Mouse (Mus musculus): ENCODE measurements at regions not wholly inside any gene's neighbourhood (a gene's known extent, or its start where the extent isn't known, plus 50 kb on each side); places are given as distances from the start of the nearest gene placed in this dataset.

- Histone ChIP-seq H3K27ac (ENCODE audit: low read depth, low read length) (no peak overlapping the region), H3K36me3 (ENCODE audit: control insufficient read depth, insufficient read depth) (no peaks in the 10 kb centered on the region), H3K9me3 (ENCODE audit: control insufficient read depth) (no peaks in the 10 kb centered on the region), H3K4me2 (replicated peaks; ENCODE audit: low read depth) (no peak overlapping the region), H3K4me3 (ENCODE audit: low read depth, low read length) (no peak overlapping the region), H3K4me1 (replicated peaks; ENCODE audit: control insufficient read depth, insufficient read depth, low read length) (no peaks in the 10 kb centered on the region), H3K27me3 (replicated peaks; ENCODE audit: control insufficient read depth, insufficient read depth, low read length) (no peaks in the 10 kb centered on the region), H3K9ac (ENCODE audit: low read depth, low read length) (no peak overlapping the region)
- WGBS, result 87% methylated on average over 2 of the region's 2 CpGs
- no peak for ATAC-seq
- no peak for TF ChIP-seq CTCF (IDR thresholded peaks at IDR 0.05; ENCODE audit: low read depth)
Observed at GRCm38 (mm10) chr1:149734241-149734640, 226.8 kb downstream of the Pla2g4a start.

GRCm38 (mm10) chr1:149715171-149715570, 245.9 kb downstream of the Pla2g4a start:
- Histone ChIP-seq H3K27me3 (replicated peaks; ENCODE audit: control insufficient read depth, insufficient read depth, low read length) (no peaks in the 10 kb centered on the region), H3K27ac (ENCODE audit: low read depth, low read length) (no peak overlapping the region), H3K36me3 (ENCODE audit: control insufficient read depth, insufficient read depth) (no peaks in the 10 kb centered on the region), H3K4me3 (ENCODE audit: low read depth, low read length) (no peak overlapping the region), H3K9ac (ENCODE audit: low read depth, low read length) (no peak overlapping the region), H3K9me3 (ENCODE audit: control insufficient read depth) (no peaks in the 10 kb centered on the region), H3K4me1 (replicated peaks; ENCODE audit: control insufficient read depth, insufficient read depth, low read length) (no peaks in the 10 kb centered on the region), H3K4me2 (replicated peaks; ENCODE audit: low read depth) (no peak overlapping the region)
- TF ChIP-seq CTCF (IDR thresholded peaks at IDR 0.05; ENCODE audit: low read depth), result no peak
- no peak for ATAC-seq
- 64% methylated on average over 1 of the region's 1 CpGs for WGBS

- Histone ChIP-seq H3K4me1 (replicated peaks; ENCODE audit: control insufficient read depth, insufficient read depth, low read length) (no peaks in the 10 kb centered on the region), H3K9me3 (ENCODE audit: control insufficient read depth) (no peaks in the 10 kb centered on the region), H3K27me3 (replicated peaks; ENCODE audit: control insufficient read depth, insufficient read depth, low read length) (no peaks in the 10 kb centered on the region), H3K36me3 (ENCODE audit: control insufficient read depth, insufficient read depth) (no peaks in the 10 kb centered on the region), H3K27ac (ENCODE audit: low read depth, low read length) (no peak overlapping the region), H3K4me2 (replicated peaks; ENCODE audit: low read depth) (no peak overlapping the region), H3K4me3 (ENCODE audit: low read depth, low read length) (no peak overlapping the region), H3K9ac (ENCODE audit: low read depth, low read length) (no peak overlapping the region)
- WGBS, result 44% methylated on average over 1 of the region's 1 CpGs
- ATAC-seq, result no peak
- no peak for TF ChIP-seq CTCF (IDR thresholded peaks at IDR 0.05; ENCODE audit: low read depth)
Observed at GRCm38 (mm10) chr1:149712330-149712729, 248.8 kb downstream of the Pla2g4a start.

- H3K4me3 ChIP-seq (ENCODE audit: low read depth, low read length), result no peak overlapping the region
- no peaks in the 10 kb centered on the region for H3K4me1 ChIP-seq (replicated peaks; ENCODE audit: control insufficient read depth, insufficient read depth, low read length)
- H3K27ac ChIP-seq (ENCODE audit: low read depth, low read length), result no peak overlapping the region
- no peaks in the 10 kb centered on the region for H3K9me3 ChIP-seq (ENCODE audit: control insufficient read depth)
- H3K36me3 ChIP-seq (ENCODE audit: control insufficient read depth, insufficient read depth), result no peaks in the 10 kb centered on the region
- no peak for ATAC-seq
- H3K27me3 ChIP-seq (replicated peaks; ENCODE audit: control insufficient read depth, insufficient read depth, low read length), result no peaks in the 10 kb centered on the region
- H3K4me2 ChIP-seq (replicated peaks; ENCODE audit: low read depth), result no peak overlapping the region
- H3K9ac ChIP-seq (ENCODE audit: low read depth, low read length), result no peak overlapping the region
- TF ChIP-seq CTCF (IDR thresholded peaks at IDR 0.05; ENCODE audit: low read depth), result no peak
- WGBS, result 76% methylated on average over 1 of the region's 1 CpGs
Observed at GRCm38 (mm10) chr1:149705223-149705622, 255.9 kb downstream of the Pla2g4a start.

GRCm38 (mm10) chr1:149699411-149699810, 261.7 kb downstream of the Pla2g4a start:
- H3K4me1 ChIP-seq (replicated peaks; ENCODE audit: control insufficient read depth, insufficient read depth, low read length), result no peaks in the 10 kb centered on the region
- no peak overlapping the region for H3K9ac ChIP-seq (ENCODE audit: low read depth, low read length)
- H3K27ac ChIP-seq (ENCODE audit: low read depth, low read length), result no peak overlapping the region
- no peaks in the 10 kb centered on the region for H3K27me3 ChIP-seq (replicated peaks; ENCODE audit: control insufficient read depth, insufficient read depth, low read length)
- H3K4me2 ChIP-seq (replicated peaks; ENCODE audit: low read depth), result no peak overlapping the region
- no peaks in the 10 kb centered on the region for H3K36me3 ChIP-seq (ENCODE audit: control insufficient read depth, insufficient read depth)
- ATAC-seq, result no peak
- no peaks in the 10 kb centered on the region for H3K9me3 ChIP-seq (ENCODE audit: control insufficient read depth)
- H3K4me3 ChIP-seq (ENCODE audit: low read depth, low read length), result no peak overlapping the region
- 82% methylated on average over 4 of the region's 4 CpGs for WGBS
- no peak for TF ChIP-seq CTCF (IDR thresholded peaks at IDR 0.05; ENCODE audit: low read depth)

- Histone ChIP-seq H3K9me3 (ENCODE audit: control insufficient read depth) (no peaks in the 10 kb centered on the region), H3K27me3 (replicated peaks; ENCODE audit: control insufficient read depth, insufficient read depth, low read length) (no peaks in the 10 kb centered on the region), H3K27ac (ENCODE audit: low read depth, low read length) (no peak overlapping the region), H3K9ac (ENCODE audit: low read depth, low read length) (no peak overlapping the region), H3K36me3 (ENCODE audit: control insufficient read depth, insufficient read depth) (no peaks in the 10 kb centered on the region), H3K4me1 (replicated peaks; ENCODE audit: control insufficient read depth, insufficient read depth, low read length) (no peaks in the 10 kb centered on the region), H3K4me2 (replicated peaks; ENCODE audit: low read depth) (no peak overlapping the region), H3K4me3 (ENCODE audit: low read depth, low read length) (no peak overlapping the region)
- 97% methylated on average over 1 of the region's 1 CpGs for WGBS
- no peak for ATAC-seq
- TF ChIP-seq CTCF (IDR thresholded peaks at IDR 0.05; ENCODE audit: low read depth), result no peak
Observed at GRCm38 (mm10) chr1:149674166-149674565, 286.9 kb downstream of the Pla2g4a start.

- Histone ChIP-seq H3K9me3 (ENCODE audit: control insufficient read depth) (no peaks in the 10 kb centered on the region), H3K4me2 (replicated peaks; ENCODE audit: low read depth) (no peak overlapping the region), H3K27me3 (replicated peaks; ENCODE audit: control insufficient read depth, insufficient read depth, low read length) (no peaks in the 10 kb centered on the region), H3K4me3 (ENCODE audit: low read depth, low read length) (no peak overlapping the region), H3K36me3 (ENCODE audit: control insufficient read depth, insufficient read depth) (no peaks in the 10 kb centered on the region), H3K4me1 (replicated peaks; ENCODE audit: control insufficient read depth, insufficient read depth, low read length) (no peaks in the 10 kb centered on the region), H3K9ac (ENCODE audit: low read depth, low read length) (no peak overlapping the region), H3K27ac (ENCODE audit: low read depth, low read length) (no peak overlapping the region)
- ATAC-seq, result no peak
- no peak for TF ChIP-seq CTCF (IDR thresholded peaks at IDR 0.05; ENCODE audit: low read depth)
- 84% methylated on average over 4 of the region's 4 CpGs for WGBS
Observed at GRCm38 (mm10) chr1:149672571-149672970, 288.5 kb downstream of the Pla2g4a start.
